Mouse (Mus musculus) heart, postnatal 10 days (tissue): ENCODE measurements at regions not wholly inside any gene's neighbourhood (a gene's known extent, or its start where the extent isn't known, plus 50 kb on each side); places are given as distances from the start of the nearest gene placed in this dataset.

Experiments
- DNase-seq, 2 experiments: peaks; one replicate each; pipeline ENCODE4 v3.0.0; 2021
- intact Hi-C: fragments of 180-260 bp; cut with DNase I; formaldehyde crosslinking; loops from one replicate; pipeline ENCODE4 v1.15.1; 2025

DNA sequence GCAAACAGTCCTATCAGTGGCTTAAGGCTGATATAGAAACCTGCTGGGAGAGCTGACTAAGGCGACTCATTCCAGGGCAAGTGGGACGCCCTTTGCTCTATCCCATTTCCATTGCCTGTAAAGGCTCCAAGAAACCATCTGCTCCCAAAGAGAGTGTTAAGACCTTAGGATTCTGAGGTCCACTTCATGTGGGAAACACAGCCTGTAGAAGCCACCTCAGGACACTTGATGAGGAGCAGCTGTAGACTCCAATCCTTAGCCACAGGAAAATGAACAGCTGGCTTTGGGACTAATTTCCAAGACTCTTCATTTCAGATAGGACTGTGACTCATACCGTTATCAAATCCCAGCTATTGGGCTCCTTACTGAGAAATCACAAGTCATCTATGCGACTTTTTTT, 188.6 kb downstream of the Thbs2 start:
- DNase-seq: peak; percentile 71 to 74
- intact Hi-C loops: no loop called here

DNA sequence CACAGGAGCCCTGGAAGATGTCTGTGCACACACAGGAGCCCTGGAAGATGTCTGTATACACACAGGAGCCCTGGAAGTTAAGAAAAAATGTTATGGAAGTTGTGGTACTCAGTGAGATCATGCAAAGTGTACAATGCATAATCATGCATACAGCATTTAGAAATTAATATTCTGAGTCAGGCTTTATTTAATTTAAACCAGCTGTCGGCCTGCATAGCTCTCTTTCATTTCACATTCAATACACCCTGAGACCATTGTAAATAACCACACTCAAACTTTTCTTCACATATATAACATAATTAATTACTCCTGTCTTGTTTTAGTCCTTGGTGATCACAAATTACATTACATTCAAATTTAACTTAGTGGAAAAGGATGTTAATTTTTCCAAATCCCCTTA, 190.4 kb downstream of the Thbs2 start:
- DNase-seq: no peak
- intact Hi-C loops: no loop called here

DNA sequence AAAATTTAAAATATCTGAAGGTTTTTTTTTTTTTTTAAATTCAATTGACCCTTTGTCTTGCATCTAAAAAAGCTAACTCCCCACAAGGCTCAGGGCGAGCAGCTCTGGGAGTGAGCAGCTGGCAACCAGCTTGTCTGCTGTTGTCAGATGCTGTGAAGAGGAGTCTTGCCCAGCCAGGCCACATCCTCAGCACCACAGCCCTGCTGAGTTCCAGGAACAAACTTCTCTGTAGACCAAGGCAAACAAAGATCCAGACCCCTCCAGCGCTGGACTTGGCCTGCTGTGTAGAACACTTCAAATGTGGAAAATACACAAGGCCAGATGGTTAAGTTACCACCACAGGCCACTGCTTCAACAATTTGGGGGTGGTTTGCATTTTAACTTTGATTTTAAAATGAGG, 192.7 kb downstream of the Thbs2 start:
- peak in 1 of 2 experiments; percentile 40 for DNase-seq
- intact Hi-C loops: no loop called here

DNA sequence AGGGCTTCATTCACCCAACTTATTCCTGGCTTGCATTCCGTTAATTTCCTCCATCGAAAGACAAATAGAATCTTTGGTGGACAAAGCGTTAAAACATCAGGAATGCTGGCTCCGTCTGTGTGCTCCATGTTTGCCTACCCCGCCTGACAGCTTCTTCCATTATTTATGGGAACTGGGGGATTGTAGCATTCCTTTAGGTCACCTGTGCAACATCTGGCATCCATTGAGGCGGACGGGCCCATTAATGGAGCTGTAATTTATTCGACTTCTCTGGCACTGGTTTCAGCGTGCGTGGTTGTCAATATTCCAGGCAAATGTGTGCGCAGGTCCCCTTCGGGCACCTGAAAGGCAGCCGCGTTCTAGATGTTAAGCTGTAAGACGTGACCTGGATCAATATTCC, 196.9 kb downstream of the Thbs2 start:
- DNase-seq: no peak
- intact Hi-C loops: no loop called here

DNA sequence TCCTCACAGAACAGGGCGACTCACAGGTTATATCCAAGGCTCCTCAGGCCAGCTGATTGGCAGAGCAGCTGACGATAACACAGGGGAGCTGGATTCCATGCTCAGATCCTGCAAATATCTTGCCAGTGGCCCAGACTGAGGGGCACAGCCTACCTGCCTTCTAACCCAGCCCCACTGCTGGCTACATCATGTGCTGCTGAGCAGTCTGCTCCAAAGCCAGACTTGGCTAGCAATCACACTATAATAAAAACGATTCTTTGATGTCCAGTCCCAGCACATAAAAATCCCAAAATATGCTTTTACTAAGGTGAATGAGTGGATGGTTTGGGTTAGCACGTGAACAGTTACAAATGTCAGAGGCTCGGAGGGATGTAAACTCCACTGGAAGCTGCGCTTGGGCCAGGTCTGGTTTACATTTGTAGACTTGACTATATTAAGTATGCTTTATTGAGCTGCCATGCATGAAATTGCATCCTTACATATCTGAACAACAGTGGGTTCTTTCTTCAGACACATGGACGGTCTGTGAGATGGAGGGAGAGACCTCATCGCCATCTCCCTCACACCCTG, 200.2 kb downstream of the Thbs2 start:
- no peak for DNase-seq
- intact Hi-C loops: no loop called here

DNA sequence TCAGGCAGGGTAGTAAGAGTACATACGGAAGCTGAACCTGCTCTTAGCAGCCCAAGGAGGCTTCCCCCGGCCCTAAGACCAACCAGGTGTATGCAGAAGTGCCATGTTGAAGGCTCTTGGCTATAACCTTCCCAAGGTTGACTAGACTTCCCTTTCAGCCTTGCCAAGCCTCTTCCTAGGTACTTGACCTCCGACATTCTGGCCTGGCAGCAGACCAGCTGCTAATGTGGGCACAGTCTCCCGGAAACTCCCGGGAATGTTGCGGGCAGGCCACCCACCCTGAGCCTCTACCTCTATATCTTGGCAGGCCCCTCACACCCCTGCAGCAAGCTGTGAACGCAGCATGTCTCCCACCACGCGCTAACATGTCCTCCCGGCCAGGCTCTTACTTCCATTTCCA, 201.1 kb downstream of the Thbs2 start:
- DNase-seq: no peak
- intact Hi-C loops: no loop called here

DNA sequence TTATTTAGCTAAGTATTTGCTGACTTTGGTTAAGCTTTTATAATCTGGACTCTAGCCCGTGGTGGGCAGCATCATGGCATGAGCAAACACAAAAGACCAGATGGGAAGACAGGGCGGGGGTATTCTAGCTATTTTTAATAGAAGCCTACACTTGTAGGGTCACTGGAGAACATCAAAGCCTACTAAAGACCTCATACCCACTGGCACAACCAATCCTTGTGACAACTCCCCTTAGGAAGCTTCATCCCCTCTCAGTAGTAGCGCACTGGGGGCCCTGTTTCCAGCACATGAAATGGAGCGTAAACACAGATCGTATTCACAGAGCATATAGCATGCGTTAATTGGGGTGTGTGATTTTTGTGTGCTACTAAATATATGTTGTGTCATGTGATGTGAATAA, 202.4 kb downstream of the Smoc2 start:
- no peak for DNase-seq
- intact Hi-C loops: no loop called here

DNA sequence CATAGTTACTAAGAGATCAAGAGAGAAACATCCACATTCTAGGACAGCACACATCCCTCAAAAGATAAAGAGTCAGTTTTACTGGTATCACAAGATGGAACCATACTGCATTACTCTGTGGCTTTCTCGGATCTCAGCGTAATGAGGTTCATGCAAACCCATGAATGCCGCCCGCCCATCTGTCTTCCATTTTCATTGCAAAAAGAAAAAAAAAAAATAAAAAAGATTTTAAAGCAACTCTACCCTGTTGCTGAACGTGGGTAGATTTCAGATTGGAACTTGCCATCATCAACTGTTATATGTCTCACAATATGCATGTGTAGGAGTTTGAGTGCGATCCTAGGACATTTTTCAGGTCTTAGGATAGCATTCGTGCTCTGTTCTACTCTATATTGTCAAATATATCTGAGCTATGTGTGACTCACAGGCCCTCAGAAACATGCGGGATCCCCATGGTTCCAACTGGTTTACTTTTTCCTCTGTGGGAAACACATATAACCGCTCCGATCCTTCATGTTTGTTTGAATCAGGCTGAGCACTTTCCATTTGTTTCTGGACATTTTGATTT, 199.7 kb downstream of the Smoc2 start:
- DNase-seq: no peak
- intact Hi-C loops: no loop called here

DNA sequence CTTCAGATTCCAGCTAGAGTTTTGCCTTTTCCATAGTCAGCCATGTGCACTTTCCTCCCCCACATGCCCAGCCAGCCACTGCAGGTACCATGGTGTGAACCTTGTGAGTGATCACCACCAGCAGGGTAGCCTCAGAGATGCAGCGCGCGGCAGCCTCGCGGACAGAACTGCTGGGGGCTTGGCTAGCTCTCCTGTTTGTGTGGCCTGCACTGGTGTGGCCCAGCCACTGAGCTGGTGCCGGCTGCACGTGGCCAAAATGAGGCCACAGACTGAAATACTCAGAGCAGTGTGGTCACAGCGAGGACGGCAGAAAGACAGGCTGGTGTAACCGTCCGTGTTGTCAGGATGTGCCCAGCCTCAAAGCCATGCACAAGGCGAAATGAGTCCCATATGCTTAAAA, 197.4 kb downstream of the Smoc2 start:
- no peak for DNase-seq
- intact Hi-C loops: no loop called here

DNA sequence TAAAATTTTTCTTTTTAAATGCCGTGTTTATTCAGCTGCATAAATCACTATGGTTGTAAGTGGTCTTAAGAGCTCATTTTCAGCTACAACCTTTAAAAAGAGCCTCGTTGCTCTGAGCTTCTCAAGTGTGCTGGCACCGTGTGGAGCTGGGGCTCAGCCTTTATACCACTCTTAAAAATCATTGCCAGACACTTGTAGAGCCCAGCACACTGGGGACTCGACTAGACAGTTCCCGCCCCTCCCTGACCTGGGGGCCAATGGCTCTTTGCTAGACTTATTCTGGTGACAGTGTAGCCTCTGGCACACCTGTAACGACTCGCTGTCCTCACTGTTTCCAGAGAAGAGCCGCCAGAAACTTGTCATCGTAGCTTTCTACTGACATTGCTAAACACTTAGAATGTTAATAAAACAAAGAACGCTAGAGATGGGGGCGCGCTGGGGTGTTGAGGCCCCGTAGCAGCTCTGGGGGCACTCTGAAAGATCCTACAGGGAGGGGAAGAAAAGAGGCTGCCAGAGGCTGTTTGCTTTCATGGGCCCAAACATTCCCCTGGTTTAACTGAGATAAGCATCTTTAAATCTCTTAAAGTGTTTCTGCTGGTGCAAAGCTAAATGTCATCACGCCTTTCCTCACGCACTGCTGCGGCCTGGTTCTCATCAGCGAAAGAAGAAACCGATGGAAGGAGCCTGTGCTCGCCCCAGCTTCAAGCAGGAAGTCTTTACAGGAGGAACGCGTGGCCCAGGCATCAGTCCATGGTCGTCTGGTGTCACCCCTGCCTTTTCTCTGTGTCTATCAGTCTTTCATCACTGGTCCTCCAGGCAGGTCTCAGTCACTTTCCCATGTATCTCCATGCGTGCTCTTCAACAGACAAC, 196.7 kb downstream of the Smoc2 start:
- no peak for DNase-seq
- intact Hi-C loops: no loop called here

DNA sequence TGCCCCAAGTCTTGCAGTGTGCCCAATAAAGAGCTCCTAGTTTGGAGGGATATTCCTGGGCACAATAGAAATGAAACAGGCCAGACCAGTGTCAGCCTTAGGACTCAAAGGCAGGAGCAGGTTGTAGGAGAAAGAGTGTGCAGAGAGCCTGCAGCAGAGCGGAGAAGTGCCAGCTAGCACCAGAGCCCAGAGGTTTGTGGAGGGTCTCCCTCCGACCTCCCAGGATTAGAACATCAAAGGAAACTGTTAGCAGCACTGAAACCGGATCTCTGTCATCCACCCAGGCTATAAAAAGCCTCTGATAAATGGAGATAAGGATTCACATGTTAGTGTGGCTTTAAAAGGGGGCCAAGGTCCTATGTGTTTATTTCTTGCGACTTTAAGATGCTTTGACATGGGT, 196.0 kb downstream of the Smoc2 start:
- intact Hi-C loops: no loop called here
- no peak for DNase-seq

DNA sequence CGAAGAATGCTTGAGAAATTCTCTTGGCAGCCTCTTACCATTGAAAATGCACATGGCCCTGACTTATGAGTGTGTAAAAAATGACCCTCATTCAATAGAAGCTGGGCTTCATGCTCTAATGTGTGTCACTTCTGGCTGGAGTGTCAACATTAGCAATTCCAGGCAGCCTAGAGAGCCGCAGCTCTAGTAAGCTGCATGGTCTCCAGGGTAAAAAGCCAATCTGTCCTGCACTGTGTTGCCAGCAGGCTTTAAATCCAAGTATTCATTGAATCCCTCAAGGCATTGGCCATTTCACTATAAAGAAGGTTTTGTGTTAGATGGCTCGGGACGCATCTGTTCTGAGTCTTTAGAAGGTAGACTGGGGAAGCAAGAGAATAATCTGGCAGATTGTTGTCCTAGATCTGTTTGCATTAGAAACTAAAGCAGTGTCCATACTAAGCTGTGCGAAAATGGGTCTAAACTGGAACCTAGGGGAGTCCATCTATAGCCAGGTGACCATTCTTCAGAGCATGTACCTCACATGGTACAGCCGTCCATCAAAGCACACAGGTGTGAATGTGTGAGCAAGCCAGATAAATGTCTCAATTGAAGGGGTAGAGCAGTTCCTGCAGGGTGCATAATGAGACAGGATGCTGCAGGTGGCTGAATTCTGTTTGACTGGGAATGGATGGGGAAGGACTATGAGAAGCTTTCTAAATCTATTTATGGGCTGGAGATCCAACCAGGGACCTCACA, 189.6 kb downstream of the Smoc2 start:
- intact Hi-C loops: no loop called here
- no peak for DNase-seq

DNA sequence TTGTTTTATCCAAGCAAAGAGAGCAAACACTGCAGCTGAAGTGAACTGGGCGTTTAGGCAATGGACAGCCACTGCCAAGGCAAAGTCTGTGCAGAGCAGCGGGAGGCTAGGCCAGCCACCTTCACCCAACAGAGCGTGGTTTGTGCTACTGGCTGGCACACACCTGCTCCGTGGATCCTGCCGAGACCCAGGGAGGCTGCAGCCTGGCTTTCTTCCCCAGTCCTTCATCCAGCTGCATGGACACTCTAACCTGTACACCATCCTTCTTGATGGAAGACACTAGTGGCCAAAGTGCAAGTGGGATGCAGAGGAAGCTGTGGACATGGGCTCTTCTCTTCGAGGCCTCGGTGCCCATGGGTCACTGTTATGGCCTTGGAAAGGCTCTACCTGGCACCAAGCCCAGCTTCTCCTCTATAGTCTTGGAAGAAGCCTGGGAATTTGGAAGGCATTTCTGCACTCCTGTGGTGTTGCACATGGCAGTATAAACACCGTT, 176.0 kb downstream of the Smoc2 start:
- DNase-seq: no peak
- intact Hi-C loops: no loop called here
